Mouse (Mus musculus): ENCODE results near the gene Ppox. TPM values are rescaled to one million over a fixed set of nuclear protein-coding genes. Genes with fewer than 3 reads are reported as not detected.

Gene Ppox
- polyA plus RNA-seq, 1 experiment from 2014 or later, result 51.8 TPM

- H3K4me3 ChIP-seq (replicated peaks), result no peak overlapping the region
- no peak overlapping the region for H3K9ac ChIP-seq
- peaks cover 12% of the 10 kb centered on the region; the same call in 1 of the 2 replicates for H3K4me1 ChIP-seq
- no peak overlapping the region for H3K27ac ChIP-seq
- 87% methylated on average over 12 of the region's 12 CpGs for WGBS
- H3K27me3 ChIP-seq (replicated peaks), result no peaks in the 10 kb centered on the region
- no peak overlapping the region for H3K4me2 ChIP-seq
- peaks cover 55% of the 10 kb centered on the region for H3K36me3 ChIP-seq
- ATAC-seq (ENCODE audit: insufficient read depth, low FRiP score, low read depth), result no peak
- no peaks in the 10 kb centered on the region for H3K9me3 ChIP-seq
Measured at GRCm38 (mm10) chr1:171274171-171274570, 6.8 kb downstream of the Ppox start.

- Histone ChIP-seq H3K9me3 (no peaks in the 10 kb centered on the region), H3K4me2 (peak overlapping the region; percentile 90; the same call in 1 of the 2 replicates), H3K9ac (no peak overlapping the region), H3K27ac (no peak overlapping the region), H3K36me3 (peaks cover 45% of the 10 kb centered on the region), H3K27me3 (replicated peaks) (no peaks in the 10 kb centered on the region), H3K4me3 (replicated peaks) (no peak overlapping the region), H3K4me1 (peaks cover 12% of the 10 kb centered on the region; the same call in 1 of the 2 replicates)
- no peak for ATAC-seq (ENCODE audit: insufficient read depth, low FRiP score, low read depth)
- 84% methylated on average over 3 of the region's 3 CpGs for WGBS
Measured at GRCm38 (mm10) chr1:171272086-171272485, 8.9 kb downstream of the Ppox start.

- Histone ChIP-seq H3K27me3 (replicated peaks) (no peaks in the 10 kb centered on the region), H3K4me3 (replicated peaks) (peak overlapping the region; percentile 71; the same call in 1 of the 2 replicates), H3K4me1 (peaks cover 12% of the 10 kb centered on the region; the same call in 1 of the 2 replicates), H3K9me3 (no peaks in the 10 kb centered on the region), H3K36me3 (peaks cover 40% of the 10 kb centered on the region), H3K9ac (no peak overlapping the region), H3K4me2 (peak overlapping the region; percentile 90; the same call in 1 of the 2 replicates), H3K27ac (no peak overlapping the region)
- ATAC-seq (ENCODE audit: insufficient read depth, low FRiP score, low read depth), result no peak
- 59% methylated on average over 10 of the region's 10 CpGs for WGBS
Measured at GRCm38 (mm10) chr1:171271622-171272021, 9.4 kb downstream of the Ppox start.

DNA sequence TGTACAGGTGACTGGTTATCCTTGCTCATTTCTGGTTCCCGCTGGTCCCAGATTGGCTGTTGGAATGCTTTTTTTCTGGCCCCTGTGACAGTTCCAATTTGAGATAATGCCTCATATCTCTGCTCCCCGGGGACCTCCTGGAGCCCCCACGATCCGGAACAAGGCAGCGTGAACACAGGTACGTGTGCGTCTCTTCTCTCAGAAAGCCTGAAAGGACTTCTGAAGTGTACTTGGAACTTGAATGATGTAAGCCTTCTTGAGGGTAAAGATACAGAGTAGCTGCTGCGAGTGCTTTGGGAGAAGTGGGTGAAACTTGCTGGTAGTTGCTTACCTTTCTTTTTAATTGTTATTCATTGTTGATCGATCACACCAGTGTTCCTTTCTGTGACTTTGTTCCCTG, 9.8 kb downstream of the Ppox start:
- H3K9me3 ChIP-seq, result no peaks in the 10 kb centered on the region
- no peaks in the 10 kb centered on the region for H3K27me3 ChIP-seq (replicated peaks)
- H3K9ac ChIP-seq, result peak overlapping the region; percentile 62; the same call in 1 of the 2 replicates
- peak overlapping the region; percentile 71 for H3K4me3 ChIP-seq (replicated peaks)
- peak overlapping the region; percentile 90 for H3K4me2 ChIP-seq
- peak overlapping the region; percentile 75; the same call in 1 of the 2 replicates for H3K27ac ChIP-seq
- H3K4me1 ChIP-seq, result peaks cover 12% of the 10 kb centered on the region; the same call in 1 of the 2 replicates
- 30% methylated on average over 9 of the region's 9 CpGs for WGBS
- ATAC-seq (ENCODE audit: insufficient read depth, low FRiP score, low read depth), result no peak
- H3K36me3 ChIP-seq, result peaks cover 36% of the 10 kb centered on the region

- 0% methylated on average over 19 of the region's 19 CpGs for WGBS
- peak overlapping the region; percentile 75 for H3K27ac ChIP-seq
- no peaks in the 10 kb centered on the region for H3K9me3 ChIP-seq
- ATAC-seq (ENCODE audit: insufficient read depth, low FRiP score, low read depth), result peak; percentile 89
- peak overlapping the region; percentile 62 for H3K9ac ChIP-seq
- peaks cover 12% of the 10 kb centered on the region; the same call in 1 of the 2 replicates for H3K4me1 ChIP-seq
- peak overlapping the region; percentile 71 for H3K4me3 ChIP-seq (replicated peaks)
- peaks cover 31% of the 10 kb centered on the region for H3K36me3 ChIP-seq
- H3K4me2 ChIP-seq, result peak overlapping the region; percentile 90
- H3K27me3 ChIP-seq (replicated peaks), result no peaks in the 10 kb centered on the region
Measured at GRCm38 (mm10) chr1:171270573-171270900, 10.4 kb downstream of the Ppox start.

- 3% methylated on average over 36 of the region's 36 CpGs for WGBS
- Histone ChIP-seq H3K9ac (peak within 1 kb of the TSS; percentile 62), H3K27me3 (replicated peaks) (no peaks in the 10 kb centered on the region), H3K4me3 (replicated peaks) (peak within 1 kb of the TSS; percentile 71), H3K36me3 (peaks cover 25% of the 10 kb centered on the region), H3K27ac (peak within 1 kb of the TSS; percentile 75), H3K4me2 (peak within 1 kb of the TSS; percentile 90), H3K4me1 (peaks cover 12% of the 10 kb centered on the region; the same call in 1 of the 2 replicates), H3K9me3 (no peaks in the 10 kb centered on the region)
- peak; percentile 94 for ATAC-seq (ENCODE audit: insufficient read depth, low FRiP score, low read depth)
Measured at GRCm38 (mm10) chr1:171269848-171270572, 11.0 kb downstream of the Ppox start, which contains the start of gene B4galt3. B4galt3 (plus strand) TSS chr1:171270328.

- no peak for ATAC-seq (ENCODE audit: insufficient read depth, low FRiP score, low read depth)
- peaks cover 12% of the 10 kb centered on the region; the same call in 1 of the 2 replicates for H3K4me1 ChIP-seq
- no peaks in the 10 kb centered on the region for H3K9me3 ChIP-seq
- no peaks in the 10 kb centered on the region for H3K27me3 ChIP-seq (replicated peaks)
- H3K4me3 ChIP-seq (replicated peaks), result no peak overlapping the region
- peaks cover 10% of the 10 kb centered on the region for H3K36me3 ChIP-seq
- no peak overlapping the region for H3K9ac ChIP-seq
- WGBS, result 57% methylated on average over 1 of the region's 1 CpGs
- H3K4me2 ChIP-seq, result no peak overlapping the region
- no peak overlapping the region for H3K27ac ChIP-seq
Measured at GRCm38 (mm10) chr1:171268341-171268740, 12.6 kb downstream of the Ppox start.

DNA sequence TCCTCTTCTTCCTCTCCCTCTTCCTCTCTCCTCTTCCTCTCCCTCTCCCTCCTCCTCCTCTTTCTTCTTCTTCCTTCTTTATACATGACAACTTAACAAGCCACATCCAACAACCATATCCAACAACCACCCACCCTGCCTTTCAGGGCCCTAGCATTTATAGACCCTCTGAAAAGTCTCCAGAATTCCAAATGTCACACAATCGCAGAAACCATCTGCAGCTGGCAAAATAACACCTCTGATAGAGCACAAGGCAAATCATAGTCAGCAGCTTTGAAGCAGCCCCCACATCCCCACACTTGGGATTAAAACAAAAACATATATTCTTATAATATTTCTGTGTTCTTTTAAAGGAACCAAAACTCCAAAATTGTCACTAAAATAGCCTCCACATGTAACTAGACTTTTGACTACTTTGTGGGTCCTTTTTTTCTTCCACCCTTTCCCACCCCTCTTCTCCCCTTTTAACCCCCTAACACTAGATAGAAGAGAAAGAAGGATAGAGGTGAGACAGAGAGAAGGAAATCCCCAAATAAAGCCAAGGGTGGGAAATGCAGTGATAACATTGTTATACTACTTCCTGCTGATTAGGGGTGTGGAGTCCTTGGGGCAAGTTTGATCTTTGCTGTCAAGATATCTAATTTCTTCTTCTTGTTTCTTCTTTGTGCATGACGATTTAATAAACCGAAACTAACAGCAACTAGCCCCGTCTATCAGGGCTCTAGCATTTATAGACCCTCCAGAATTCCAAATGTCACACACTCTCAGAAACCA, 14.8 kb downstream of the Ppox start:
- H3K9ac ChIP-seq, result no peak overlapping the region
- H3K9me3 ChIP-seq, result no peaks in the 10 kb centered on the region
- H3K4me2 ChIP-seq, result no peak overlapping the region
- peaks cover 7% of the 10 kb centered on the region for H3K4me1 ChIP-seq
- no peak overlapping the region for H3K4me3 ChIP-seq (replicated peaks)
- 53% methylated on average over 4 of the region's 4 CpGs for WGBS
- H3K27me3 ChIP-seq (replicated peaks), result no peaks in the 10 kb centered on the region
- no peaks in the 10 kb centered on the region for H3K36me3 ChIP-seq
- ATAC-seq (ENCODE audit: insufficient read depth, low FRiP score, low read depth), result no peak
- H3K27ac ChIP-seq, result no peak overlapping the region

- Histone ChIP-seq H3K9ac (no peak overlapping the region), H3K27ac (peak overlapping the region; percentile 93), H3K27me3 (replicated peaks) (no peaks in the 10 kb centered on the region), H3K9me3 (no peaks in the 10 kb centered on the region), H3K4me1 (peaks cover 10% of the 10 kb centered on the region; the same call in 1 of the 2 replicates), H3K4me2 (peak overlapping the region; percentile 46; the same call in 1 of the 2 replicates), H3K36me3 (no peaks in the 10 kb centered on the region), H3K4me3 (replicated peaks) (no peak overlapping the region)
- ATAC-seq (ENCODE audit: insufficient read depth, low FRiP score, low read depth), result no peak
- WGBS, result 66% methylated on average over 3 of the region's 3 CpGs
Measured at GRCm38 (mm10) chr1:171263666-171264461, 17.1 kb downstream of the Ppox start.

GRCm38 (mm10) chr1:171263185-171263611, 17.8 kb downstream of the Ppox start:
- Histone ChIP-seq H3K4me1 (peaks cover 13% of the 10 kb centered on the region; the same call in 1 of the 2 replicates), H3K36me3 (no peaks in the 10 kb centered on the region), H3K4me3 (replicated peaks) (no peak overlapping the region), H3K4me2 (peak overlapping the region; percentile 46), H3K27me3 (replicated peaks) (no peaks in the 10 kb centered on the region), H3K9ac (no peak overlapping the region), H3K9me3 (no peaks in the 10 kb centered on the region), H3K27ac (peak overlapping the region; percentile 93)
- WGBS, result 0% methylated on average over 2 of the region's 2 CpGs
- ATAC-seq (ENCODE audit: insufficient read depth, low FRiP score, low read depth), result peak; percentile 75; the same call in 1 of the 2 replicates

DNA sequence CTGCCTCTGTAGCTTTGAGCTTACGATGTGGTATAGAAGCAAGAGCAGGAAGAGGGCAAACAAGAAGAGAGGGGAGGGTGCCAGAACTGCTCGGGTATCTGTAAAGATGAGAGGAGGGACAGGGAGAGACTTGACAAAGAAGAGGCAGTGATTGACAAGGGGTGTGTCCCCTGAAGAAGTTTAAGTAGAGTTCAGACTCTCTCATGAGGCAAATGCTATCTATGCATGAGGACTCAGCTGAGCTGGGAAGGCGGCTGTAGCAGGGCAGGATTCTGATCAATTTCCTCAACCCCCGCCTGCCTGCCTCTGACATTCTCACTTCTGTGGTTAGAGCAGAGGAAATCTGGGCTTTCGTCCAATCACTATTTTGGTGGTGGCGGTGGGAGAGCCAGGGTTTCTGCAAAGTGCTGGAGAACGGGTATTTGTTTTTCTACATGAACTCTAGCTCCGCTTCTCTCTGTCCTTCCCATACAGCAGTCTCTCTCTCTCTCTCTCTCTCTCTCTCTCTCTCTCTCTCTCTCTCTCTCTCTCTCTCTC, 18.3 kb downstream of the Ppox start:
- Histone ChIP-seq H3K9ac (peak overlapping the region; percentile 22; the same call in 1 of the 2 replicates), H3K4me1 (peaks cover 13% of the 10 kb centered on the region; the same call in 1 of the 2 replicates), H3K27ac (peak overlapping the region; percentile 93), H3K4me3 (replicated peaks) (peak overlapping the region; percentile 16), H3K9me3 (no peaks in the 10 kb centered on the region), H3K36me3 (no peaks in the 10 kb centered on the region), H3K27me3 (replicated peaks) (no peaks in the 10 kb centered on the region), H3K4me2 (peak overlapping the region; percentile 46)
- peak; percentile 75; the same call in 1 of the 2 replicates for ATAC-seq (ENCODE audit: insufficient read depth, low FRiP score, low read depth)
- 1% methylated on average over 8 of the region's 8 CpGs for WGBS
